Mouse (Mus musculus) liver, postnatal 0 days (tissue): Measurements from ENCODE around the gene Bnc2.

Source experiments
- CTCF ChIP-seq: sonication (generic); IDR thresholded peaks from 2 replicates; pipeline ENCODE4 v1.5.1; 2016; ENCODE audit warnings: antibody characterized with exemption, low read depth
- EP300 ChIP-seq: IDR thresholded peaks from 2 replicates; pipeline ENCODE4 v1.6.1; 2016; ENCODE audit warnings: antibody characterized with exemption, low read depth, mild to moderate bottlenecking

DNA sequence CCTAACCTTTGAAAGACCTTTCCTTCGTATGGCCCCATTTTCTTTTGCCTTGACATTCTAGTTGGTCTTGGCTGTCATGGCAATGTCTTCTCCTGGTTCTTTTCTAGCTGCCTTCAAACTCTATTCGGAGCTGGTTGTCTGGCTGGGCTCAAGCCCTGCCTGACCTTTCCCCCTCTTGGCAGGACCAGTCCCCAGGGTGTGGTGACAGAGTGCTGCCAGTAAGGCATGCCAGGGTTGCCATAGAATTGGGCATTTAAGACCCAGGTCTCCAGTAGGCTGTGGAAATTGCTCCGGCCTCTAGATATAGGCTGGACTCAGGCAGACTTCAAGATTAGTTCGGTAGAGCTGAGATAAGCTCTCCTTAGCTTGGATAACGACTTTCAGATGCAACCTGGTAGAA, 32.9 kb upstream of the Bnc2 start:
- no peak for TF ChIP-seq CTCF
- no peak for TF ChIP-seq EP300
